Mouse (Mus musculus): ENCODE results near the gene Aif1. TPM values are rescaled to one million over a fixed set of nuclear protein-coding genes. Genes with fewer than 3 reads are reported as not detected.

Aif1 gene
- 34.1 and 39.1 TPM in 2 replicates for polyA plus RNA-seq (2015; fragmentation: Nextera tagmentation; extraction: Ambion mirVana)

DNA sequence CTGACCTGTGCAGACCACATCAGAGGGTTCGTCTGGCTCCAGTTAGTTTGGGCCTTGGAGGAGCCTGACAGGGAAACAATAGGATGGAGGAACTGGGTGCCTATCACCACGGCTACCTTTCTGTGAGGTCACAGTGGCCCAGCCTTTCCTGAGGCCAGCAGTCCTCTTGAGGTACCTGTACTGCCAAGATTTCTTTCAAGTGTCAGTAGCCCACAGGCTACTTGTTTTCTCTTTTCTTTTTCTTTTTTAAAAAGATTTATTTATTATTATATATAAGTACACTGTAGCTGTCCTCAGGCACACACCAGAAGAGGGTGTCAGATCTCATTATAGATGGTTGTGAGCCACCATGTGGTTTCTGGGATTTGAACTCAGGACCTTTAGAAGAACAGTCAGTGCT lies at the start of gene Aif1:
Aif1 (minus strand) TSS at position 101 of the 400 bp plus-strand sequence.
- Histone ChIP-seq H3K27ac (ENCODE audit: low read depth) (no peak within 1 kb of the TSS), H3K9ac (replicated peaks) (no peak within 1 kb of the TSS), H3K4me1 (ENCODE audit: insufficient read depth) (0 out of 2 replicates have a peak, but pooled peaks cover 4% of the 10 kb centered on the region), H3K36me3 (replicated peaks; ENCODE audit: insufficient read depth, low read length) (no peaks in the 10 kb centered on the region), H3K9me3 (ENCODE audit: low read length) (no peaks in the 10 kb centered on the region), H3K4me2 (ENCODE audit: low read depth, low read length) (no peak within 1 kb of the TSS), H3K27me3 (ENCODE audit: insufficient read depth, low read length) (no peaks in the 10 kb centered on the region), H3K4me3 (ENCODE audit: low read depth, low read length) (no peak within 1 kb of the TSS)
- WGBS (ENCODE audit: insufficient replicate concordance) = 54% methylated on average over 2 of the region's 2 CpGs
- DNase-seq (no peak), ATAC-seq (no peak)
- TF ChIP-seq CTCF (IDR thresholded peaks at IDR 0.05; ENCODE audit: low read depth) (no peak), EP300 (IDR thresholded peaks at IDR 0.05; ENCODE audit: low read depth) (no peak)

DNA sequence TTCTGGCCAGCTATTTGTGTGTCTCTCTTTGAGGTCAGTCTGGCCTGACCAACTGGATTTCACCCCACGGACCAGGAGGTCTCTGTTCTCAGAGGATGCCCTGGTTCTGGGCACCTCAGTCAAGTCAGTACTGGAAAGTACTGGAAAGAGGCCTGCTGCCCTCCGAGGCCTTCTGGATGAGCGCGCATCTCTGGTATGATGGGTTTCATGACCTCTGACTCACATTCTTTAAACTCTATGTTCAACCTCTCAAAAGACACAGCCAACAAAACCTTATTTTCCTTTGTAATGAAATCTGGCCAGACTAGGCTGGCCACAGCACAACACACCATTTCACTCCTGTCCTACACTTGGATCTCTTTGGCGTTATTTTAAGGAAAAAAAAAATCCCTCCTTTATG lies 49.6 kb upstream of the Aif1 start:
- Histone ChIP-seq H3K27me3 (ENCODE audit: insufficient read depth, low read length) (no peaks in the 10 kb centered on the region), H3K36me3 (replicated peaks; ENCODE audit: insufficient read depth, low read length) (peaks cover 43% of the 10 kb centered on the region), H3K4me2 (ENCODE audit: low read depth, low read length) (no peak overlapping the region), H3K9me3 (ENCODE audit: low read length) (no peaks in the 10 kb centered on the region), H3K4me3 (ENCODE audit: low read depth, low read length) (no peak overlapping the region), H3K27ac (ENCODE audit: low read depth) (no peak overlapping the region), H3K4me1 (ENCODE audit: insufficient read depth) (peaks cover 14% of the 10 kb centered on the region), H3K9ac (replicated peaks) (no peak overlapping the region)
- WGBS (ENCODE audit: insufficient replicate concordance) = 82% methylated on average over 5 of the region's 5 CpGs
- TF ChIP-seq CTCF (IDR thresholded peaks at IDR 0.05; ENCODE audit: low read depth) (no peak), EP300 (IDR thresholded peaks at IDR 0.05; ENCODE audit: low read depth) (no peak)
- no peak for ATAC-seq
- DNase-seq = no peak

DNA sequence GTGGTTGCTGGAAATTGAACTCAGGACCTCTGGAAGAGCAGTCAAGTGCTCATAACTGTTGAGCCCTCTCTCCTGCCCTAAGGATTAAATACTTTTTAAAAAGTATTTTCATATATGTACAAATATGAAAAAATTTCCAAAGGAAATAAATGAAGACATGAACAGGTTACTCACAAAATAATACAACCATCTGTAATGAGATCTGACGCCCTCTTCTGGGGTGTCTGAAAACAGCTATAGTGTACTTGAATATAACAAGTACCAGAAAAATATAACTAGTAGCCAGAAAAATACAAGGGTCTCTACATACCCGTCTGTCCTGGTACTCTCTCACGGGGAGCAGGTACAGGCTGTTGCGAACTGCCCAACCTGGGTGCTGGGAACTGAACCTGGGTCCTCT lies 48.8 kb upstream of the Aif1 start:
- peaks cover 22% of the 10 kb centered on the region for H3K4me1 ChIP-seq (ENCODE audit: insufficient read depth)
- H3K27me3 ChIP-seq (ENCODE audit: insufficient read depth, low read length) = no peaks in the 10 kb centered on the region
- 88% methylated on average over 4 of the region's 4 CpGs for WGBS (ENCODE audit: insufficient replicate concordance)
- H3K4me2 ChIP-seq (ENCODE audit: low read depth, low read length) = no peak overlapping the region
- no peaks in the 10 kb centered on the region for H3K9me3 ChIP-seq (ENCODE audit: low read length)
- H3K27ac ChIP-seq (ENCODE audit: low read depth) = no peak overlapping the region
- no peak overlapping the region for H3K9ac ChIP-seq (replicated peaks)
- TF ChIP-seq CTCF (IDR thresholded peaks at IDR 0.05; ENCODE audit: low read depth) = no peak
- no peak for TF ChIP-seq EP300 (IDR thresholded peaks at IDR 0.05; ENCODE audit: low read depth)
- ATAC-seq = no peak
- no peak overlapping the region for H3K4me3 ChIP-seq (ENCODE audit: low read depth, low read length)
- no peak for DNase-seq
- H3K36me3 ChIP-seq (replicated peaks; ENCODE audit: insufficient read depth, low read length) = peaks cover 45% of the 10 kb centered on the region

DNA sequence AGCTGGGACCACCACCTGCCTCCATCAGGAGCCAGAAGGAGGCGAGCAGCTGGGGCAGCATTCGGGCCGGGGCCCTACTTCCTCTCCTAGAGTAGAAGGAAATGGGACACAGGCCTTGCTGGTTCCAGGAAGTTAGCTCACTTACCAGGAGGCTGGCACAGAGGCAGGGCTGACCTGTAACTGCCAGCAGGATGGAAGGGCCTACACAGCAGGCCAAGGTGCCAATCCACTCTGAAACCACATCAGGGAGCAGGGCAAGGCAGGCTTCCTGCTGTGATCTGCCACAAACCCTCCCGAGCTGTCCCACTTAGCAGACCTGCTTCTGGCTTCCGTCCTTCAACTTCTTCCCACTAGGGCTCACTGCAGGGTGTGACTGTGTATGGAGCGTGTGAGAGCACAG lies 46.4 kb upstream of the Aif1 start:
- H3K4me1 ChIP-seq (ENCODE audit: insufficient read depth) = peaks cover 32% of the 10 kb centered on the region
- no peak overlapping the region for H3K4me2 ChIP-seq (ENCODE audit: low read depth, low read length)
- H3K9ac ChIP-seq (replicated peaks) = no peak overlapping the region
- DNase-seq (no peak), ATAC-seq (no peak)
- no peak overlapping the region for H3K4me3 ChIP-seq (ENCODE audit: low read depth, low read length)
- peaks cover 4% of the 10 kb centered on the region; the same call in 1 of the 2 replicates for H3K27me3 ChIP-seq (ENCODE audit: insufficient read depth, low read length)
- H3K36me3 ChIP-seq (replicated peaks; ENCODE audit: insufficient read depth, low read length) = peaks cover 23% of the 10 kb centered on the region
- TF ChIP-seq CTCF (IDR thresholded peaks at IDR 0.05; ENCODE audit: low read depth) = no peak
- no peak for TF ChIP-seq EP300 (IDR thresholded peaks at IDR 0.05; ENCODE audit: low read depth)
- 47% methylated on average over 6 of the region's 6 CpGs for WGBS (ENCODE audit: insufficient replicate concordance)
- H3K27ac ChIP-seq (ENCODE audit: low read depth) = peak overlapping the region; percentile 41; the same call in 1 of the 2 replicates
- no peaks in the 10 kb centered on the region for H3K9me3 ChIP-seq (ENCODE audit: low read length)

DNA sequence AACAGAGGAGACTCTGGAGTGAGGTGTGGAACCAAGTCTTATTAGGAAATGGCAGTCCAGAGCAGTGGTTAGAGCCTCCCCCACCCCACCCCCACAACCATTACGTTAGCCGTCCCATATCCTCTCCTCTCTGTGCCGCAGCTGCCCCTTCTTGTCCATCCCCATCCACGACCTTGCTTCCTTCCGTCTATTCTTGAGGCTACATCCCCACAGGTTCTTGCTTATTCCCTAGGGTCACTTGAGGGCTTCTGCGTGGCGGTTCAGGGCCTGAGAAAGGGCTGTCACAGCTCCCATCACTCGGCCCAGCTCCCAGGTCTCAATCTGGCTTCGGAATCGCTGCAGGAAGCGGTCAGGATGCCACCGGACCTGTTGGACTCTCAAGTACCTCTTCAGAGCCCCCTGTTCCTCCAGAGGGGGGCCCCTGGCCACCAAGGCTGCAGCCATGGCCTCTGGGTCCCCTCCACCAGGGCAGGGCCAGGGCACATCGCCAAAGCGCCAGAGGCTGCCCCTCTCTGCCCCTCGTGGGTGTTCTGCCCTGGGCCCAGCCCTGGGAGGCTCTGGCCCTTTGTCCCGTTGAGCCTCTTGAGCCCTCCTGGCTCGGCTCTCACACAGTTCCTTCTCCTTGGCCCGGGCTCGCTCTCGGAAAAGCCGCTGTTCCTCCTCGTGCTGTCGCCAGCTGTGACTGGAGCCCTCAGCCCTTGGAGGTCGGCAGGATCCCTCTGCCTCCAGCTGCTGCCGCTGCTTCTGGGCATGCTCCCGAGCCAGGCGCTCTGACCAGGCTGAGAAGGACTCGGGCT lies 44.5 kb upstream of the Aif1 start, which contains the start of gene Gm16181:
Gm16181 (plus strand) TSS at position 679 of the 797 bp plus-strand sequence.
- Histone ChIP-seq H3K36me3 (replicated peaks; ENCODE audit: insufficient read depth, low read length) (peaks cover 14% of the 10 kb centered on the region; the same call in 1 of the 2 replicates), H3K27ac (ENCODE audit: low read depth) (peak within 1 kb of the TSS; percentile 80), H3K4me2 (ENCODE audit: low read depth, low read length) (peak within 1 kb of the TSS; percentile 56), H3K9ac (replicated peaks) (no peak within 1 kb of the TSS), H3K4me1 (ENCODE audit: insufficient read depth) (peaks cover 30% of the 10 kb centered on the region), H3K27me3 (ENCODE audit: insufficient read depth, low read length) (peaks cover 4% of the 10 kb centered on the region; the same call in 1 of the 2 replicates), H3K9me3 (ENCODE audit: low read length) (no peaks in the 10 kb centered on the region), H3K4me3 (ENCODE audit: low read depth, low read length) (no peak within 1 kb of the TSS)
- DNase-seq (no peak), ATAC-seq (no peak)
- WGBS (ENCODE audit: insufficient replicate concordance) = 55% methylated on average over 28 of the region's 28 CpGs
- no peak for TF ChIP-seq EP300 (IDR thresholded peaks at IDR 0.05; ENCODE audit: low read depth)
- no peak for TF ChIP-seq CTCF (IDR thresholded peaks at IDR 0.05; ENCODE audit: low read depth)

DNA sequence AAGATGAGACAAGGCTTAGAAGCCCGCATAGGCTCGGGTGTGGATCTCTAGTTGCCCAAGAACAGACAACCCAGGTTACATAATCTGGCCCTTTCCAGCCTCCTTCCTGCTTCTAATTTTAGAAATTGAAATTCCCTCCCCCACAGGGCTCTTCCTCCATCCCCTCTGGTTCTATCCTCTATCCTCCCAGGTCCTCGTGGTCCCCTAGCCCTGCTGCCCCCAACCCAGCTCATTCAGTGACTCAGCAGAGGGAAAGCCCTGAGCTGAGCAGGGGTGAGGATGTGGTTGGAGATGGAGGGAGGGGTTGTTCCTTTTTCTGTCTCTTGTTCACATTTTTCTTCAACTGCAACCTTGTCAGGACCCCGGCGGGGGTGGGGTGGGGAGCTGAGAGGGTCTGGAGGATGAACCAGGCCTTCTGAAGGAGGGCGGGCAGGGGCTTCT lies 43.8 kb upstream of the Aif1 start:
- Histone ChIP-seq H3K9me3 (ENCODE audit: low read length) (no peaks in the 10 kb centered on the region), H3K9ac (replicated peaks) (no peak overlapping the region), H3K36me3 (replicated peaks; ENCODE audit: insufficient read depth, low read length) (peaks cover 9% of the 10 kb centered on the region; the same call in 1 of the 2 replicates), H3K4me3 (ENCODE audit: low read depth, low read length) (no peak overlapping the region), H3K27me3 (ENCODE audit: insufficient read depth, low read length) (peaks cover 4% of the 10 kb centered on the region; the same call in 1 of the 2 replicates), H3K4me1 (ENCODE audit: insufficient read depth) (peaks cover 32% of the 10 kb centered on the region), H3K27ac (ENCODE audit: low read depth) (peak overlapping the region; percentile 80), H3K4me2 (ENCODE audit: low read depth, low read length) (peak overlapping the region; percentile 56; the same call in 1 of the 2 replicates)
- no peak for DNase-seq
- WGBS (ENCODE audit: insufficient replicate concordance) = 18% methylated on average over 6 of the region's 6 CpGs
- TF ChIP-seq CTCF (IDR thresholded peaks at IDR 0.05; ENCODE audit: low read depth) (no peak), EP300 (IDR thresholded peaks at IDR 0.05; ENCODE audit: low read depth) (no peak)
- ATAC-seq = peak; percentile 16; the same call in 1 of the 2 replicates
